Mouse (Mus musculus) cortical plate, adult 2 months (tissue): ENCODE measurements around the gene Tubd1.

Experiments used
- CTCF ChIP-seq: fragments of 200-500 bp; IDR thresholded peaks from 2 replicates; pipeline ENCODE4 v1.5.1; 2011; ENCODE audit warnings: mild to moderate bottlenecking, control low read depth, low read length; ENCODE audit not compliant: insufficient read depth; ENCODE audit errors: extremely low read depth
- POLR2A ChIP-seq: fragments of 200-500 bp; IDR thresholded peaks from 2 replicates; pipeline ENCODE4 v1.6.1; 2011; ENCODE audit warnings: mild to moderate bottlenecking, low read length, control low read depth; ENCODE audit not compliant: insufficient read depth; ENCODE audit errors: extremely low read depth

DNA sequence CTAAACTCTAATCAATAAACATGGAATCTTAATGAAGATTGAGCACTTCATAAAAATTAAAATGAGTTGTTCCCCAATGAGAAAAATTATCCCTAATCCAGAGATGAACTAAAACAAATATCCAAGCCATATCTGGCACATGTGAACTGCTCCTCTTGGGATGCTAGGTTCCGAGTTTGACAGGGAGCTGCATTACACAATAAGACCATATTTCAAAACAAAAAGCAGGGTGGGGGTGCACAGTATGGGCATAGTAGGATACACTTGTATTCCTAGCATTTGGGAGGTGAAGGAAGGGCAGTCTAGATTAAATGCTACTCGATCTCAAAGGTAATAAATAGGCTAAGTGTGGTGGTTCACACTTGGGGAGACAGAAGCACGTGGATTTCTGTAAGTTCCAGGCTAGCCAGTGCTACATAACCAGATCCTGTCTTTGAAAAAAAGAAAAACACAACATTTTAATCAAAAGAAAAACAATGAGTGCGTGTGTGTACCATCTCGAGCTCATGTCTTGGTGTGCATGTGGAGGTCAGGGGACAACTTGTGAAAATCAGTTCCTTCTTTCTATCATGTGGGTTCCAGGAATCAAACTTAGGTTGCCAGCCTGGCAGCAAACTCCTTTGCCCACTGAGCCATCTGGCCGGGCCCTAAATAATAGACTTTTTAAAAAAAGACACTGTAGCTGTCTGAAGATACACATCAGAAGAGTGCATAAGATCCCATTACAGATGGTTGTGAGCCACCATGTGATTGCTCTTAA lies 4.9 kb upstream of the Tubd1 start:
- TF ChIP-seq POLR2A: no peak
- TF ChIP-seq CTCF: no peak
